Mouse (Mus musculus): ENCODE results near the gene Ripor3. TPM values are rescaled to one million over a fixed set of nuclear protein-coding genes. Genes with fewer than 3 reads are reported as not detected.

Gene Ripor3
- polyA plus RNA-seq, 1 experiment: 5.3 TPM

DNA sequence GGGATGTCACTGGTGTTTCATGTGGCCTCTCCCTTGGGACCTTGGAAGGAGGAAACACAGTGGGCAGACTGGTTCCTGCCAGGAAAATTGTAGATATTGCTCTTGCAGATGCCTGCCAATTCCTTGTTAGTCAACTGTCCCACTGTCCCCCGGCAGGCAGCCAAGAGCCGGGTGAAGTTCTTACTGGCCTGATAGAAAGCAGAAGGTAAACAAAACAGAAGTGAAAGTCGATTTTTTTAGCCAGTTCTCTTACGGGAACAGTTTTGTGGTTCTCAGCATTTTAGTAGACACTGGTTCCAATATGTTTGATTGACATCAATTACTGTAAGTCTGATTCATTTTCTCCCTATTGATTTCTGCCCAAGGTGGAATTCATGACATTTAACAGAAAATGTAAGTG is 51.6 kb downstream of the Ripor3 start:
- Histone ChIP-seq H3K4me1 (ENCODE audit: control insufficient read depth, insufficient read depth, insufficient read length, low read length) (peaks cover 24% of the 10 kb centered on the region; the same call in 1 of the 2 replicates), H3K4me3 (ENCODE audit: low read depth, low read length) (no peak overlapping the region), H3K27ac (ENCODE audit: insufficient read depth, low read depth, low read length) (peak overlapping the region; percentile 72), H3K27me3 (ENCODE audit: control insufficient read depth, insufficient read depth, low read length) (no peaks in the 10 kb centered on the region), H3K36me3 (ENCODE audit: control insufficient read depth, insufficient read depth, low read length) (peaks cover 3% of the 10 kb centered on the region; the same call in 1 of the 2 replicates)
- no peak for TF ChIP-seq POLR2A (IDR thresholded peaks at IDR 0.05; ENCODE audit: low read depth, low read length)
- no peak for TF ChIP-seq CTCF (IDR thresholded peaks at IDR 0.05; ENCODE audit: extremely low read depth, insufficient read length, insufficient replicate concordance, low read depth, low read length)
- WGBS: under 1% methylated on average over 4 of the region's 4 CpGs

GRCm38 (mm10) chr2:167958082-167958788 is 52.2 kb downstream of the Ripor3 start:
- Histone ChIP-seq H3K36me3 (ENCODE audit: control insufficient read depth, insufficient read depth, low read length) (peaks cover 3% of the 10 kb centered on the region; the same call in 1 of the 2 replicates), H3K27ac (ENCODE audit: insufficient read depth, low read depth, low read length) (peak overlapping the region; percentile 50), H3K4me3 (ENCODE audit: low read depth, low read length) (no peak overlapping the region), H3K27me3 (ENCODE audit: control insufficient read depth, insufficient read depth, low read length) (no peaks in the 10 kb centered on the region), H3K4me1 (ENCODE audit: control insufficient read depth, insufficient read depth, insufficient read length, low read length) (peaks cover 24% of the 10 kb centered on the region; the same call in 1 of the 2 replicates)
- 12% methylated on average over 5 of the region's 5 CpGs for WGBS
- no peak for TF ChIP-seq CTCF (IDR thresholded peaks at IDR 0.05; ENCODE audit: extremely low read depth, insufficient read length, insufficient replicate concordance, low read depth, low read length)
- TF ChIP-seq POLR2A (IDR thresholded peaks at IDR 0.05; ENCODE audit: low read depth, low read length): no peak

DNA sequence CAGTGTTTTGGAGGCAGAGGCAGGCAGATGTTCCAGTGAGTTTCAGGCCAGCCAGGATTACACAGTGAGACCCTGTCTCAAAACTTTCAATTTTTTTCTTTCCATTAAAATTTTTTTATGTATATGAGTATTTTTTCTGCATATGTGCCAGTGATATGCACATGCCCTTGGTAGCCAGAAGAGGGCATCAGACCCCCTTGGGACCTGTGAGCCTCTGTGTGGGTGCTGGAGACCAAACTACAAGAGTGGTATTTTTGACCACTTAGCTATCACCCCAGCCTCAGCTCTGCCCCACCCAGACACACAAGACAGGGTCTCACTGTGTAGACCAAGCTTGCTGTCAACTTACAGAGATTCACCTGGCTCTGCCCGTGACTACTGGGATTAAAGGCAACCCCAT is 52.9 kb downstream of the Ripor3 start:
- WGBS: 83% methylated on average over 1 of the region's 1 CpGs
- no peak overlapping the region for H3K4me3 ChIP-seq (ENCODE audit: low read depth, low read length)
- H3K36me3 ChIP-seq (ENCODE audit: control insufficient read depth, insufficient read depth, low read length): peaks cover 3% of the 10 kb centered on the region; the same call in 1 of the 2 replicates
- H3K27me3 ChIP-seq (ENCODE audit: control insufficient read depth, insufficient read depth, low read length): no peaks in the 10 kb centered on the region
- H3K4me1 ChIP-seq (ENCODE audit: control insufficient read depth, insufficient read depth, insufficient read length, low read length): peaks cover 24% of the 10 kb centered on the region; the same call in 1 of the 2 replicates
- peak; percentile 42; the same call in 1 of the 2 replicates for TF ChIP-seq CTCF (IDR thresholded peaks at IDR 0.05; ENCODE audit: extremely low read depth, insufficient read length, insufficient replicate concordance, low read depth, low read length)
- TF ChIP-seq POLR2A (IDR thresholded peaks at IDR 0.05; ENCODE audit: low read depth, low read length): no peak
- H3K27ac ChIP-seq (ENCODE audit: insufficient read depth, low read depth, low read length): no peak overlapping the region

GRCm38 (mm10) chr2:167954928-167955327 is 55.5 kb downstream of the Ripor3 start:
- Histone ChIP-seq H3K4me3 (ENCODE audit: low read depth, low read length) (no peak overlapping the region), H3K27ac (ENCODE audit: insufficient read depth, low read depth, low read length) (no peak overlapping the region), H3K27me3 (ENCODE audit: control insufficient read depth, insufficient read depth, low read length) (no peaks in the 10 kb centered on the region), H3K4me1 (ENCODE audit: control insufficient read depth, insufficient read depth, insufficient read length, low read length) (peaks cover 30% of the 10 kb centered on the region; the same call in 1 of the 2 replicates), H3K36me3 (ENCODE audit: control insufficient read depth, insufficient read depth, low read length) (peaks cover 3% of the 10 kb centered on the region; the same call in 1 of the 2 replicates)
- 85% methylated on average over 7 of the region's 7 CpGs for WGBS
- TF ChIP-seq CTCF (IDR thresholded peaks at IDR 0.05; ENCODE audit: extremely low read depth, insufficient read length, insufficient replicate concordance, low read depth, low read length): no peak
- no peak for TF ChIP-seq POLR2A (IDR thresholded peaks at IDR 0.05; ENCODE audit: low read depth, low read length)

GRCm38 (mm10) chr2:167953819-167954218 is 56.6 kb downstream of the Ripor3 start:
- Histone ChIP-seq H3K27ac (ENCODE audit: insufficient read depth, low read depth, low read length) (no peak overlapping the region), H3K4me1 (ENCODE audit: control insufficient read depth, insufficient read depth, insufficient read length, low read length) (peaks cover 30% of the 10 kb centered on the region; the same call in 1 of the 2 replicates), H3K36me3 (ENCODE audit: control insufficient read depth, insufficient read depth, low read length) (peaks cover 3% of the 10 kb centered on the region; the same call in 1 of the 2 replicates), H3K4me3 (ENCODE audit: low read depth, low read length) (no peak overlapping the region), H3K27me3 (ENCODE audit: control insufficient read depth, insufficient read depth, low read length) (no peaks in the 10 kb centered on the region)
- TF ChIP-seq CTCF (IDR thresholded peaks at IDR 0.05; ENCODE audit: extremely low read depth, insufficient read length, insufficient replicate concordance, low read depth, low read length) (no peak), POLR2A (IDR thresholded peaks at IDR 0.05; ENCODE audit: low read depth, low read length) (no peak)
- 84% methylated on average over 10 of the region's 10 CpGs for WGBS

- Histone ChIP-seq H3K36me3 (ENCODE audit: control insufficient read depth, insufficient read depth, low read length) (peaks cover 3% of the 10 kb centered on the region; the same call in 1 of the 2 replicates), H3K4me3 (ENCODE audit: low read depth, low read length) (no peak overlapping the region), H3K4me1 (ENCODE audit: control insufficient read depth, insufficient read depth, insufficient read length, low read length) (peaks cover 38% of the 10 kb centered on the region; the same call in 1 of the 2 replicates), H3K27me3 (ENCODE audit: control insufficient read depth, insufficient read depth, low read length) (no peaks in the 10 kb centered on the region), H3K27ac (ENCODE audit: insufficient read depth, low read depth, low read length) (no peak overlapping the region)
- no peak for TF ChIP-seq CTCF (IDR thresholded peaks at IDR 0.05; ENCODE audit: extremely low read depth, insufficient read length, insufficient replicate concordance, low read depth, low read length)
- TF ChIP-seq POLR2A (IDR thresholded peaks at IDR 0.05; ENCODE audit: low read depth, low read length): no peak
- WGBS: 80% methylated on average over 13 of the region's 13 CpGs
These were observed 58.9 kb downstream of the Ripor3 start for GRCm38 (mm10) chr2:167951301-167952211.
